Mouse (Mus musculus) intestine, embryonic 15.5 days (tissue): Measurements from ENCODE around the gene Gsto2. TPM values are rescaled to one million over a fixed set of nuclear protein-coding genes. Genes with fewer than 3 reads are reported as not detected.
A peak's percentile ranks its signal among the peaks of the same experiment; 100 is the strongest.

ENCODE experiments used
- ATAC-seq: fragments of 200-750 bp; cut with Nextera tagmentation; 2 replicates; pipeline ENCODE4 v1.8.0; 2017; ENCODE audit warnings: moderate TSS enrichment, moderate library complexity
- H3K27ac ChIP-seq: fragments of 300-500 bp; sonication (generic); 2 replicates; pipeline ENCODE4 v1.5.1; 2015; ENCODE audit warnings: mild to moderate bottlenecking, inconsistent platforms
- H3K27me3 ChIP-seq: fragments of 300-500 bp; sonication (generic); replicated peaks from 2 replicates; pipeline ENCODE4 v1.6.1; 2015; ENCODE audit warnings: inconsistent platforms
- H3K36me3 ChIP-seq: fragments of 300-500 bp; sonication (generic); 2 replicates; pipeline ENCODE4 v1.6.1; 2015; ENCODE audit warnings: inconsistent platforms
- H3K4me1 ChIP-seq: fragments of 300-500 bp; sonication (generic); replicated peaks from 2 replicates; pipeline ENCODE4 v1.6.1; 2015; ENCODE audit warnings: inconsistent platforms
- H3K4me2 ChIP-seq: fragments of 300-500 bp; sonication (generic); replicated peaks from 2 replicates; pipeline ENCODE4 v1.6.1; 2015; ENCODE audit warnings: mild to moderate bottlenecking, inconsistent platforms
- H3K4me3 ChIP-seq: fragments of 300-500 bp; sonication (generic); replicated peaks from 2 replicates; pipeline ENCODE4 v1.5.1; 2015; ENCODE audit warnings: inconsistent platforms
- H3K9ac ChIP-seq: fragments of 300-500 bp; sonication (generic); 2 replicates; pipeline ENCODE4 v1.6.1; 2015; ENCODE audit warnings: inconsistent platforms
- H3K9me3 ChIP-seq: fragments of 300-500 bp; sonication (generic); 2 replicates; pipeline ENCODE4 v1.6.1; 2016; ENCODE audit warnings: inconsistent platforms
- WGBS: fragments of 180-500 bp; shearing (Covaris S2); methylation state at CpG from one replicate; pipeline ENCODE4 v1.1.7; 2015; 5-methylcytosine and 5-hydroxymethylcytosine counted together
- polyA plus RNA-seq: library from polyadenylated mRNA; unstranded; fragments of >200 nt; fragmentation: Nextera tagmentation; extraction: Ambion mirVana; gene quantifications from 2 replicates; pipeline ENCODE4 v1.2.1, GENCODE M21; 2015

Gsto2 gene
- polyA plus RNA-seq, 1 experiment from 2014 or later, result 0.68 TPM

DNA sequence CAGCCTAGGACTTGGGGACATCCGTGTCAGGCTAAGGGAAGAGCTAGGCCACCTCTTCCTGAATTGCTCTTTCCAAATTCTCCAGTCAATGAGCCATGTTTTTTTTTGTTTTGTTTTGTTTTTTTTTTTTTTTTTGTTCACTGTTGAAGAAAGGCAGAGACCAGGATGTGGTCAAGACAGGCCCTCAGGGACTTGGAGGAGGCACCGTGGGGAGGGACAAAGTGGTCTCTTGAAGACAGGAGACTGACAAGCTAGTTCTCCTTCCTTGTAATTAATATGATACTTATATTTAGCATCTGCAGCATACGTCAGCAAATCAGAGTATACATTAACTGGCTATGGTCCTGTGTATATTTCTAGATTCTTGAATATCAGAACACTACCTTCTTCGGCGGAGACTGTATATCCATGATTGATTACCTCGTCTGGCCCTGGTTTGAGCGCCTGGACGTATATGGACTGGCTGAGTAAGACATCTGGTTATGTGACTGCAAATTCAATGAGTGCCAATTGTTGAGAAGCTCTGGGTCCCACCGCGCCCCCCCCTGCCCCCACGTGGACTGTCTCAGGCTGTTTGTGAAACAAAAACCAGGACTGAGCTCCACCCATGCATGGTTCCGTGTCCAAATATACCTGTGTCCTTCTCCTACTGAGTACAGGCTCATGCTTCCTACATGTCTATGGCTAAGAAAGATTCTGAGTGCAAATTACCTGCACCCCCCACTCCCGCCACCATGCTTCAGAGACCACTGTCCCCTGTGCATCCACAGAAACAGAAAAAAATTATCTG is 19.2 kb downstream of the Gsto2 start:
- ATAC-seq, result no peak
- no peaks in the 10 kb centered on the region for H3K9me3 ChIP-seq
- H3K27ac ChIP-seq, result no peak overlapping the region
- H3K4me3 ChIP-seq, result no peak overlapping the region
- 0 out of 2 replicates have a peak, but pooled peaks cover 2% of the 10 kb centered on the region for H3K4me1 ChIP-seq
- H3K27me3 ChIP-seq, result no peaks in the 10 kb centered on the region
- 64% methylated on average over 13 of the region's 13 CpGs for WGBS
- H3K9ac ChIP-seq, result no peak overlapping the region
- H3K36me3 ChIP-seq, result no peaks in the 10 kb centered on the region
- no peak overlapping the region for H3K4me2 ChIP-seq

DNA sequence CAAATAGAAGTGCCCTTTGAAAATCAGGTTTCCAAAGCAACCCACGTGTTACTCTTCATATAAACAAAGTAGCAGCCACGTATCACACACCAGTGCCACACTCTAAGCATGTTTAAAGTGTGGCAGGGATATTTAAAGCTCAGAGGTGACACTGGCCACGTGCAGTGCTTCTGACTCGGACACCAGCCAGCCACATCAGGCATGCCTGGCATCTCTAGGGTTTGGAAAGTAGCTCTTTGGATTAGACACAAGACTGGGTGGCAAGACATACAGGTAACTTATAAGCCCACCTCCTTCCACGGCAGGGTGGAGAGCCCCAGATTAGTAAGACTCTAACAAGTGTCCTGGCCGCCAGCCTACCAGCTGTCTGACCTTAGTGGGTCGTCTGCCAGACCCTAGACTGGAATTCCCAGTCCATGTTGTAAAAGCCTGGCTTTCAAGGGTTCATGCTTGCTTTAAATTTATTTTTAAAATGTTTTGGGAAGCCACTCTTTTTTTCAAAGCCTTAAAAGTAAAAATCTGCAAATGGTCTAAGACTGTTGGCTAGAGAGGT is 19.9 kb downstream of the Gsto2 start:
- H3K4me1 ChIP-seq, result peaks cover 9% of the 10 kb centered on the region; the same call in 1 of the 2 replicates
- no peaks in the 10 kb centered on the region for H3K27me3 ChIP-seq
- H3K4me2 ChIP-seq, result no peak overlapping the region
- 55% methylated on average over 7 of the region's 7 CpGs for WGBS
- no peak overlapping the region for H3K4me3 ChIP-seq
- ATAC-seq, result no peak
- no peak overlapping the region for H3K27ac ChIP-seq
- H3K36me3 ChIP-seq, result no peaks in the 10 kb centered on the region
- no peak overlapping the region for H3K9ac ChIP-seq
- H3K9me3 ChIP-seq, result no peaks in the 10 kb centered on the region

GRCm38 (mm10) chr19:47885886-47886285 is 20.6 kb downstream of the Gsto2 start:
- H3K9ac ChIP-seq, result no peak overlapping the region
- H3K9me3 ChIP-seq, result no peaks in the 10 kb centered on the region
- 74% methylated on average over 11 of the region's 11 CpGs for WGBS
- H3K27ac ChIP-seq, result no peak overlapping the region
- H3K4me1 ChIP-seq, result peaks cover 11% of the 10 kb centered on the region; the same call in 1 of the 2 replicates
- no peaks in the 10 kb centered on the region for H3K27me3 ChIP-seq
- H3K36me3 ChIP-seq, result no peaks in the 10 kb centered on the region
- no peak overlapping the region for H3K4me3 ChIP-seq
- no peak for ATAC-seq
- no peak overlapping the region for H3K4me2 ChIP-seq

DNA sequence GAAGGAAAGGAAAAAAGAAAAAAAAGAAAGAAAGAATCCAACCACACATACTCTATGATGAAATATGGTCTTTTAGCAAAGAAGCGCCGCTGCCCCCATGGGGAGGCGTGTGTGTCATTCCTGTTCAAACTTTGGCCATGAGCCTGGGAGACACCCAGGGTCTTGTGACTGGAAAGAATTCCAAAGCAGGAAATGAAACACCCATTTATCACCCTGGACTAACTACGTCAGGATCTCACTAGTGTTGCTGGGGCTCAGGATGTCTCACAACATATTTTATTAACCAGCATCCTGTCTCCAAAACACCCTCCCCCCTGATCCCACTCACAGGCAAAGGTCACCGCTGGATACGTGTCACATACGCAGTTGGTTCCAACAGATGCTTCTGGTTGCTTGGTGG is 21.3 kb downstream of the Gsto2 start:
- no peak overlapping the region for H3K4me3 ChIP-seq
- no peak overlapping the region for H3K27ac ChIP-seq
- peaks cover 13% of the 10 kb centered on the region; the same call in 1 of the 2 replicates for H3K4me1 ChIP-seq
- H3K27me3 ChIP-seq, result no peaks in the 10 kb centered on the region
- no peaks in the 10 kb centered on the region for H3K36me3 ChIP-seq
- no peak overlapping the region for H3K9ac ChIP-seq
- no peak overlapping the region for H3K4me2 ChIP-seq
- no peaks in the 10 kb centered on the region for H3K9me3 ChIP-seq
- 33% methylated on average over 7 of the region's 7 CpGs for WGBS
- ATAC-seq, result 0 out of 2 replicates have a peak, but pooled peaks have one; percentile 37

DNA sequence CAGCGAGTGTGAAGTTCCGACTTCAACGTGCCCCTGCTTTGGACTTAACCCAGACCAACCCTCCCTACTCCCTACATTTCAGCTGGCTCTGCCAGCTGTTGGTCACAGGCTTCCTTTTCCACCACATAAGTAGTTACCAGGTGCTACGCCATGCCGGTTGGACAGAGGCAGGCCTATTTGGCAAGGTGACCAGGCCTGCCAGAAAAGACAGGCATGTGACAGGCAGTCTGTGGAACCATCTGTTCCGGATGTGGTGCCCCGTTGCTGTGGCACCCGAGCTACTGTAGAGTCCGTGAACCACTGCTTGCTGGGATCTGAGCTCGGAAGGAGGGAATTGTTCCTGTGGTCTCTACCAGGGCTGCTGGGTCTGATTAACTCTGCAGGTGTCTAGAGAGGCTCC is 22.1 kb downstream of the Gsto2 start:
- Histone ChIP-seq H3K27me3 (no peaks in the 10 kb centered on the region), H3K9ac (no peak overlapping the region), H3K4me2 (no peak overlapping the region), H3K9me3 (no peaks in the 10 kb centered on the region), H3K4me1 (peaks cover 21% of the 10 kb centered on the region; the same call in 1 of the 2 replicates), H3K27ac (no peak overlapping the region), H3K4me3 (no peak overlapping the region), H3K36me3 (no peaks in the 10 kb centered on the region)
- ATAC-seq, result no peak
- WGBS, result 90% methylated on average over 10 of the region's 10 CpGs

- H3K27me3 ChIP-seq, result no peaks in the 10 kb centered on the region
- H3K27ac ChIP-seq, result no peak overlapping the region
- ATAC-seq, result no peak
- no peak overlapping the region for H3K4me3 ChIP-seq
- H3K4me2 ChIP-seq, result no peak overlapping the region
- H3K9me3 ChIP-seq, result no peaks in the 10 kb centered on the region
- no peaks in the 10 kb centered on the region for H3K36me3 ChIP-seq
- WGBS, result 91% methylated on average over 8 of the region's 8 CpGs
- no peak overlapping the region for H3K9ac ChIP-seq
- H3K4me1 ChIP-seq, result peaks cover 23% of the 10 kb centered on the region; the same call in 1 of the 2 replicates
These were observed 22.7 kb downstream of the Gsto2 start for GRCm38 (mm10) chr19:47888037-47888436.

DNA sequence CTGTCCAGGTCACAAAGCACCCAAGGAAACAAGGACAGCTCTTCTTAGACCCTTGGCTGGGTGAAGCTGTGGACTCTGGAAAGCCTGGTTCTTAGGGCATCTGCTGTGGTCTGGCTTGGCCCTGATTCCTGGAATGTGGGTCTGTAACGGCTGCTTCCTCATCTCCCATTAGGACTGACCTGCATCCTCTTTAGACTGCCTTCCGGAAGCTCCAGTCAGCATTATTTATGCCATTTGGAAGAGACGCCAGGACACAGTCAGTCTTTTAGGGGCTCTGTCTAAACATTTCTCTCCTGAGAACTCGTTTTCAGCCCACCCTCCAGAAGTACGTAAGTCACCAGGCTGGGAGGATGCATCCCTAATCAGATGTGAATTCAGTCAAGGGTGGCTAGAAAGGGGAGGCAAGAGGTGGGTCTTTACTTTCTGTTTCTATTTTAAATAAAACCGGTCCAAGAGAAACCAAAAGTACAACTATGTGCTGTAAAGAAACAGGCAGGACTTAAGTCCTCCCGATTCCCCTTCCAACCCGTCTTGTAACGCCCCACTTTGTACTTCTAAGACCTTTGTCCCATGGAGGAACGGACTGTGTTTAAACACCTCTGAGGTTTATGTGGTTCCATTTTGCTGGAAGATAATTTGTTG is 25.3 kb downstream of the Gsto2 start:
- H3K4me3 ChIP-seq, result no peak overlapping the region
- no peaks in the 10 kb centered on the region for H3K9me3 ChIP-seq
- peak overlapping the region; percentile 20 for H3K4me2 ChIP-seq
- no peaks in the 10 kb centered on the region for H3K27me3 ChIP-seq
- 33% methylated on average over 10 of the region's 10 CpGs for WGBS
- 0 out of 2 replicates have a peak, but pooled peaks have one; percentile 24 for ATAC-seq
- 0 out of 2 replicates have a peak, but pooled peaks cover 5% of the 10 kb centered on the region for H3K36me3 ChIP-seq
- no peak overlapping the region for H3K9ac ChIP-seq
- H3K4me1 ChIP-seq, result peaks cover 23% of the 10 kb centered on the region; the same call in 1 of the 2 replicates
- peak overlapping the region; percentile 56 for H3K27ac ChIP-seq

- peak; percentile 52 for ATAC-seq
- Histone ChIP-seq H3K4me2 (no peak overlapping the region), H3K4me1 (peaks cover 23% of the 10 kb centered on the region; the same call in 1 of the 2 replicates), H3K27ac (peak overlapping the region; percentile 56; the same call in 1 of the 2 replicates), H3K9me3 (no peaks in the 10 kb centered on the region), H3K27me3 (no peaks in the 10 kb centered on the region), H3K36me3 (0 out of 2 replicates have a peak, but pooled peaks cover 15% of the 10 kb centered on the region), H3K9ac (no peak overlapping the region), H3K4me3 (no peak overlapping the region)
- WGBS, result 46% methylated on average over 11 of the region's 11 CpGs
These were observed 26.4 kb downstream of the Gsto2 start for GRCm38 (mm10) chr19:47891562-47892312.

DNA sequence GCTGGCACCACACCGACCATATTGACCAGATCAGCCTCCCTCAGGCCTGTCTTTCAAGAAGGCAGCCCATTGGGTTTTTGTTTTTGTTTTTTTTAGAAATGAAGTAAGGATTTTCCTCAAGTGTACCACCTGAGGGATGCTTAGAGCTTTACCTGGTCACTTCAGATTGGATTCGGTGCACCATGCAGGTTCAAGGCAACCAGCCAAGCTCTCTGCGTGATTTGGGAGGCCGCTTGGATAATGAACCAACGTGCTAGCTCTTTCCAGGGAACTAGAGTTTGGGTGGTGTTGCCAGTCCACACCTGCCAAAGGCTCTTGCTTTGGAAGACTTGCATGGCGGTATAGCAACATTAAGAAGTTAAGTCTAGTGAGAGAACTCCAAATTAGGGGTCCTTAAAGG is 27.8 kb downstream of the Gsto2 start:
- no peak overlapping the region for H3K9ac ChIP-seq
- H3K27me3 ChIP-seq, result no peaks in the 10 kb centered on the region
- peaks cover 21% of the 10 kb centered on the region; the same call in 1 of the 2 replicates for H3K4me1 ChIP-seq
- 95% methylated on average over 6 of the region's 6 CpGs for WGBS
- no peak for ATAC-seq
- H3K36me3 ChIP-seq, result 0 out of 2 replicates have a peak, but pooled peaks cover 22% of the 10 kb centered on the region
- H3K4me3 ChIP-seq, result no peak overlapping the region
- H3K9me3 ChIP-seq, result no peaks in the 10 kb centered on the region
- no peak overlapping the region for H3K4me2 ChIP-seq
- no peak overlapping the region for H3K27ac ChIP-seq

DNA sequence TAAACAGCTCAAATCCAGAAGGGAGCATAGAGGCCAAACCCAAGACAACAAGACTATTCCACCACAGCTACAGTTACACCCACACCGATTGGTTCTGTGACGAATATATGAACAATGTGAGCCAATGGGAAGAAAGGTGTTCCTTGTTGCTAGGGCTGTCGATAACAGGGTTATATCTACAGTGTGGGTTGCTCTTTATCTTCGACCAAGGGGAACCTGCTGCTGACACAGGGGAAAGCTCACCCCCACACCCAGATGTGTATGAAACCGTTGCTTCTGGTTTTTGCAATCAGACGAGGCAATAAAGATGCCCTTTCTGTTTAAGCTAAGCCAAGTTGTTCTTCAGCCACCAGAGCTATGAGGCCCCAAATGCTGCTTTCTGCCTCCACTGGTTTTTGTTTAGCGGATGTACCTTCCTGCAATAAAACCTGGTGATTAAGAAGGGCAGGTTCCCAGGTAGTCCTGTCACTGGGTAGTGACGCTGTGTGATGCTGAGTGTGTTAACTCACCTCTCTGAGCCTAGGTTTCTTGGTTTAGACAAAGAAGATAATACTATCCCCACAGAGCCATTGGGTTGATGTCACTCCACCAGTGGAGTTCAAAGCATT is 33.2 kb downstream of the Gsto2 start:
- no peaks in the 10 kb centered on the region for H3K27me3 ChIP-seq
- no peak overlapping the region for H3K4me2 ChIP-seq
- no peaks in the 10 kb centered on the region for H3K9me3 ChIP-seq
- no peak overlapping the region for H3K9ac ChIP-seq
- peaks cover 19% of the 10 kb centered on the region for H3K4me1 ChIP-seq
- WGBS, result 79% methylated on average over 8 of the region's 8 CpGs
- no peak overlapping the region for H3K27ac ChIP-seq
- no peak for ATAC-seq
- H3K36me3 ChIP-seq, result 0 out of 2 replicates have a peak, but pooled peaks cover 22% of the 10 kb centered on the region
- no peak overlapping the region for H3K4me3 ChIP-seq

DNA sequence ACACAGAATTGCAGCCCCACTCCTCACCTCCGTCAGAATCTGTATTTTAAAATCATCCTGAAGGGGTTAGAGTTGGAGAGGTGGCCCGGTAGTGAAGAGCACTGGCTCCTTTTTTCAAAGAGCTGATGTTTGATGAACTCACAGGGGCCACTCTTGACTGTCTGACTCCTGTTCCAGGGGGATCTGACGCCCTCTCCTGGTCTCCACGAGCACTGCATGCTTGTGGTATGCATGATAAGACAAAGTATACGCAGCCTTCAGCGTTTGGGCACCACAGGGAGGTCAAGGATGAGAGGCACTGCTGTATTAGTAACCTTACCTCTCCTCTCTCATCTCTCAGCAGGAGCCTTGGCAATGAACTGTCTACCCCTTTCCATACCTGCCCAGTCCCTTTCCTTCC is 34.7 kb downstream of the Gsto2 start:
- no peak overlapping the region for H3K27ac ChIP-seq
- no peak overlapping the region for H3K4me3 ChIP-seq
- no peaks in the 10 kb centered on the region for H3K9me3 ChIP-seq
- WGBS, result 60% methylated on average over 6 of the region's 6 CpGs
- H3K4me1 ChIP-seq, result peaks cover 21% of the 10 kb centered on the region
- 0 out of 2 replicates have a peak, but pooled peaks cover 19% of the 10 kb centered on the region for H3K36me3 ChIP-seq
- no peak for ATAC-seq
- H3K27me3 ChIP-seq, result no peaks in the 10 kb centered on the region
- no peak overlapping the region for H3K9ac ChIP-seq
- H3K4me2 ChIP-seq, result no peak overlapping the region
